Mouse (Mus musculus) lung, adult 2 months (tissue): ENCODE measurements around the gene Ngrn. TPM values are rescaled to one million over a fixed set of nuclear protein-coding genes. Genes with fewer than 3 reads are reported as not detected.
A peak's percentile ranks its signal among the peaks of the same experiment; 100 is the strongest.

Source experiments
- DNase-seq: peaks from one replicate; pipeline ENCODE4 v3.0.0; 2022
- H3K4me1 ChIP-seq: fragments of 200-500 bp; 2 replicates; pipeline ENCODE4 v1.6.1; 2011; ENCODE audit warnings: low read length; ENCODE audit not compliant: control insufficient read depth, insufficient read depth
- H3K4me3 ChIP-seq: fragments of 200-500 bp; replicated peaks from 2 replicates; pipeline ENCODE3; 2011; ENCODE audit warnings: low read depth, mild to moderate bottlenecking, control low read depth, low read length; ENCODE audit errors: extremely low read depth
- CTCF ChIP-seq: fragments of 200-500 bp; IDR thresholded peaks from 2 replicates; pipeline ENCODE4 v1.5.1; 2011; ENCODE audit warnings: mild to moderate bottlenecking, low read length, control low read depth; ENCODE audit not compliant: insufficient read depth
- POLR2A ChIP-seq: fragments of 200-500 bp; IDR thresholded peaks from 2 replicates; pipeline ENCODE4 v1.6.1; 2011; ENCODE audit warnings: low read depth, mild to moderate bottlenecking, control low read depth, low read length, borderline replicate concordance; ENCODE audit errors: extremely low read depth
- WGBS: fragments of 180-500 bp; shearing (Covaris S2); methylation state at CpG from one replicate; pipeline ENCODE4 v1.1.7; 2018; 5-methylcytosine and 5-hydroxymethylcytosine counted together
- polyA plus RNA-seq: library from polyadenylated mRNA; depleted of rRNA; stranded (reverse); fragments of >200 nt; gene quantifications from 2 replicates; pipeline ENCODE4 v1.2.3, GENCODE M21; 2012

The Ngrn gene
- polyA plus RNA-seq, 1 experiment, result 26.2 TPM

DNA sequence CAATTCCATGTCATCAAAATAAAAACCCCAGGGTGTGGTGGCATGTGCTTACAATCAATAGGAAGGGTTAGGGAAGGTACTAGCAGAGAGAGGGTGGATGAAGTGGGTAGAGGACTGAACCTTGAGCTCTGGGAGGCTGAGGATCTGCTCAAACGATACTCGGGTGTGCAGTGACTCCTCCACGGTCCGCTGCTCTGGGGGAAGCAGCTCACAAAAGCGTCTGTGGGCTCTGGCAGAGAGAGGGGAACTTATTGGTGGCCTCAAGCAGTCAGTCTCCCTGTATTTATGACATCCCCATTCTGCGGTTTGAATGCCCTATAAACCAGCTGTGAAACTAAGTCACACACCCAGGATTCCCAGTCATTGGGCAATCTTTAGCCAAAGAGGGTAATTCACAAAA, 30.8 kb upstream of the Ngrn start:
- H3K4me1 ChIP-seq, result peaks cover 4% of the 10 kb centered on the region; the same call in 1 of the 2 replicates
- no peak overlapping the region for H3K4me3 ChIP-seq
- TF ChIP-seq CTCF (no peak), POLR2A (no peak)
- 65% methylated on average over 6 of the region's 6 CpGs for WGBS
- DNase-seq, result no peak

DNA sequence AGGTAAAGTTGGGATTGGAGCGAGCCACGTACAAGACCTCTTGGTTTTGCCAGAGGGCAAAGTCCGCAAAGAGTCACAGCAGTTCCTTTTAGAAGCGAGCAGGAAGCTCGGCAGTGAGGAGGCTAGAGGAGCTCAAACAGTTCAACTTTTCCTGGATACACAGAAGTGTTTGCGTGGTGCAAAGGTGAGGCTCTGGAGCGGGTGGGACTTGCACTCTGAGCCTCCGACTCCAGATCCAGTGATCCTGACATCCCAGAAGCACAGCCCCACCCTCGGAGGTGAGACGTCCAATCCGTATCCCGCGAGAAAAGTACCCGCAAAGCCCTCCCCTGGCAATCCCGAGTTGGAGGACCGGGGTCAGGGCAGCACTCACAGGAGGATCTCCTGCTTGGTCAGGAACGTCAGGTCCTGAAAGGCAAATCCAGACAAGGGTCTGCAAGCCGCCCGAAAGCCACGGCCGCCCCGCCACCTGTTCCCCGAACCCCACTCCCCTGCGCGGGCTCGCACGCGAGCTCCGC, 29.0 kb upstream of the Ngrn start:
- under 1% methylated on average over 29 of the region's 29 CpGs for WGBS
- peak overlapping the region; percentile 88 for H3K4me3 ChIP-seq
- H3K4me1 ChIP-seq, result peaks cover 4% of the 10 kb centered on the region; the same call in 1 of the 2 replicates
- DNase-seq, result no peak
- TF ChIP-seq POLR2A (no peak), CTCF (no peak)

GRCm38 (mm10) chr7:80232489-80233029, 28.5 kb upstream of the Ngrn start, which contains the start of the genes Cib1 and Gdpgp1:
Gene Cib1 (minus strand): TSS chr7:80232813.
Gene Gdpgp1 (plus strand): TSS chr7:80232865.
- peaks cover 4% of the 10 kb centered on the region; the same call in 1 of the 2 replicates for H3K4me1 ChIP-seq
- H3K4me3 ChIP-seq, result peak within 1 kb of the TSS; percentile 88
- under 1% methylated on average over 56 of the region's 56 CpGs for WGBS
- TF ChIP-seq POLR2A (peak; percentile 85; the same call in 1 of the 2 replicates), CTCF (no peak)
- peak; percentile 97 for DNase-seq

DNA sequence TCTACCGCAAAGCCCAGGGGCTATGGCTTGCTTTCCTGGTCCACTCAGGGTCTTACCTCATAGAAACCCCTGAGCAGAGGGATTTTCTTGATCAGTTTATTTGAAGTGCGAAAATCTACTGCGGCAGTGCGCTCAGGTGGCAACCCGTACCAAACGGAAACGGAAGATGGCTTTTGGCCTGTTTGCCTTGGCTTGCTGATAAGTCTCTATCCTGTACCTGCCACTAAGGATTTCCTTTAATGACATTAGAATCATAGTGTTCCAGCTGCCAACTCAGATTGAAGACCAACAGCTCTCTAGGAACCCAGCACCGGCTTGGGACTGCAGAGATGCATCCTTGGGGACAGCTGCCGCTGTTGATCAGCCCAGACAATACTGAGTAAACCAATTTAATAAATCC, 27.2 kb upstream of the Ngrn start:
- 59% methylated on average over 9 of the region's 9 CpGs for WGBS
- H3K4me3 ChIP-seq, result no peak overlapping the region
- no peak for DNase-seq
- peaks cover 4% of the 10 kb centered on the region; the same call in 1 of the 2 replicates for H3K4me1 ChIP-seq
- TF ChIP-seq POLR2A, result no peak
- no peak for TF ChIP-seq CTCF

- Histone ChIP-seq H3K4me3 (no peak overlapping the region), H3K4me1 (peaks cover 4% of the 10 kb centered on the region; the same call in 1 of the 2 replicates)
- 89% methylated on average over 10 of the region's 10 CpGs for WGBS
- DNase-seq, result no peak
- TF ChIP-seq POLR2A (no peak), CTCF (no peak)
Observed at GRCm38 (mm10) chr7:80238542-80238941, 22.5 kb upstream of the Ngrn start.

DNA sequence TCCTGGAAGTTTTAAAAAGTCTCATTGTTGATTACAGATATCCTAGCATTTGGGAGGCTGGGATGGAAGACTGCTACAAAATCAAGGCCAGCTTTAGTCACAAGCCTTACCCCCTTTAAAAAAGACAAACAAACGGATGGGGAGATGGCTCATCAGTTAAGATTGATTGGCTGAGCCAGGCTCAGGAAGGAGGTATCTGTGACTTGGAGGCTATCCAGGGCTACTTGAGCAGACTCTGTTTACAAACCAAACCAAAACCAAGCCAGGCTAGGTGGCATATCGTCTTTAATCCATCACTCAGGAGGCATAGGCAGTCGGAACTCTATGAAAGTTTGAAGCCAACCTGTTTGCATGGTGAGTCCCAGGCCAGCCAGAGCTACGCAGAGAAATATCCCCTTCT, 19.4 kb upstream of the Ngrn start:
- 47% methylated on average over 4 of the region's 4 CpGs for WGBS
- TF ChIP-seq POLR2A (no peak), CTCF (no peak)
- H3K4me1 ChIP-seq, result no peaks in the 10 kb centered on the region
- no peak overlapping the region for H3K4me3 ChIP-seq
- no peak for DNase-seq

DNA sequence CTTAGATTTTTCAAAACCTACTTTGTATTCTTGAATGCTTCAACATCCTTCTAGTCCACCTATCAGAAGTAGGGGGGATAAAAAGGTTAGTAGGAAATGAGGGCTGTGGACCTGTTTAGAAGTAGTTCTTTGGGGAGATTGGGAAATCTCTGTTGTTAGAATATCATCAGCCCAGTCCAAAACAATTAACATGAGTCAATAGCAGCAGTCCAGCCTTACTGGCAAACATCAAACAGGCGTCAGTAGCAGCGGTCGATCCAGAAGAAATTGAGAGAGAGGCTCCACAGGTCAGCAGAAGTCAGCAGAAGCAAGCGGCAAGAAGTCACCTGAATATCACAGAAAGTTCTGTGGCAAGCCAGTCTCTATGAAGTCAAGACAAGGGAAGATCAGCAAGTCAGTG, 16.2 kb upstream of the Ngrn start:
- Histone ChIP-seq H3K4me1 (no peaks in the 10 kb centered on the region), H3K4me3 (no peak overlapping the region)
- no peak for TF ChIP-seq POLR2A
- no peak for TF ChIP-seq CTCF
- DNase-seq, result no peak
- 87% methylated on average over 4 of the region's 4 CpGs for WGBS

DNA sequence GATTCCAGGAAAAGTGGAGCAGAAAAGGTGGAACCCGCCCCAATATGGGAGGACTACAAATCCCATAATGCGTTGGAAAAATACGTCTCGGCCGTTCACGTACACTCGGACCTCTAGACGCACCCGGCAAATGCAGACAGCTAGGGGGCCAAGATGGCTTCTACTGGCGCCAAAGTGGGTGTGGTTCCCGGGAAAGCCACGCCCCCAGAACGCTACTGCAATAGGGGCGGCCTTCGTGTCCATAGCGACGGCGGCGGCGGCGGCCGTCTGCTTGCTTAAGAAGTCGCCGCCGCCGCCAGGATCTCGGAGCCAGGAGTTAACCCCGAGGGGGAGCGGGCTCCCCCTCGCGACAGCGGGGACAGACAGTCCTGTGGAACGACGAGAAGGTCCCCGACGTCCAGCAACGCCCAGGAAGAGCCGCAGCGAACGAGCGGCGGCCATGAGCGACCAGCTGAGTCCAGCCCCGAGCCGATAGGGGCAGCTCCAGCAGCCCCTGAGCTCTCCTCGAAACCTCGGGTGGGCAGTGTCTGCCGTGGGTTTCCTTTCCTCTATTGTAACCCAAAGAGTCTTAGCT, 14.8 kb upstream of the Ngrn start, which contains the start of gene Ttll13:
Ttll13 (plus strand) TSS at position 229 of the 574 bp plus-strand sequence.
- H3K4me1 ChIP-seq, result no peaks in the 10 kb centered on the region
- peak within 1 kb of the TSS; percentile 69 for H3K4me3 ChIP-seq
- WGBS, result under 1% methylated on average over 48 of the region's 48 CpGs
- TF ChIP-seq CTCF, result no peak
- peak; percentile 35; the same call in 1 of the 2 replicates for TF ChIP-seq POLR2A
- DNase-seq, result peak; percentile 95

GRCm38 (mm10) chr7:80246859-80247258, 14.2 kb upstream of the Ngrn start:
- no peak for DNase-seq
- no peak overlapping the region for H3K4me3 ChIP-seq
- no peak for TF ChIP-seq CTCF
- no peak for TF ChIP-seq POLR2A
- WGBS, result 26% methylated on average over 7 of the region's 7 CpGs
- H3K4me1 ChIP-seq, result no peaks in the 10 kb centered on the region
